Mouse (Mus musculus) heart, embryonic 11.5 days (tissue): ENCODE data around the gene BC016579. TPM values are rescaled to one million over a fixed set of nuclear protein-coding genes. Genes with fewer than 3 reads are reported as not detected.

Experiments
- ATAC-seq: fragments of 200-750 bp; cut with Nextera tagmentation; replicated peaks from 2 replicates; pipeline ENCODE4 v1.8.0; 2017; ENCODE audit warnings: moderate library complexity; ENCODE audit not compliant: insufficient number of reproducible peaks, low FRiP score, low TSS enrichment
- H3K27ac ChIP-seq: fragments of 300-500 bp; sonication (generic); 2 replicates; pipeline ENCODE4 v1.5.1; 2014; ENCODE audit warnings: mild to moderate bottlenecking, low read depth, low read length
- H3K27me3 ChIP-seq: fragments of 300-500 bp; sonication (generic); 2 replicates; pipeline ENCODE4 v1.6.1; 2014; ENCODE audit warnings: mild to moderate bottlenecking, low read length, mixed read lengths; ENCODE audit not compliant: control insufficient read depth, insufficient read depth
- H3K36me3 ChIP-seq: fragments of 300-500 bp; sonication (generic); 2 replicates; pipeline ENCODE4 v1.6.1; 2014; ENCODE audit warnings: mild to moderate bottlenecking, low read length, moderate library complexity, mixed read lengths; ENCODE audit not compliant: control insufficient read depth, insufficient read depth
- H3K4me1 ChIP-seq: fragments of 300-500 bp; sonication (generic); 2 replicates; pipeline ENCODE4 v1.6.1; 2014; ENCODE audit warnings: low read length; ENCODE audit not compliant: control insufficient read depth, insufficient read depth
- H3K4me2 ChIP-seq: fragments of 300-500 bp; sonication (generic); 2 replicates; pipeline ENCODE4 v1.6.1; 2014; ENCODE audit warnings: mild to moderate bottlenecking, moderate library complexity
- H3K4me3 ChIP-seq: fragments of 300-500 bp; sonication (generic); 2 replicates; pipeline ENCODE4 v1.5.1; 2014; ENCODE audit warnings: low read depth, low read length
- H3K9ac ChIP-seq: fragments of 300-500 bp; sonication (generic); 2 replicates; pipeline ENCODE4 v1.6.1; 2014; ENCODE audit warnings: mild to moderate bottlenecking, low read depth, low read length, moderate library complexity
- H3K9me3 ChIP-seq: fragments of 300-500 bp; sonication (generic); replicated peaks from 2 replicates; pipeline ENCODE4 v1.6.1; 2016; ENCODE audit warnings: low read length; ENCODE audit not compliant: control insufficient read depth
- WGBS: fragments of 180-500 bp; shearing (Covaris S2); extraction: QIAGEN DNeasy Blood & Tissue Kit; methylation state at CpG from one replicate; pipeline ENCODE4 v1.1.7; 2014; ENCODE audit not compliant: insufficient replicate concordance; 5-methylcytosine and 5-hydroxymethylcytosine counted together
- polyA plus RNA-seq: library from polyadenylated mRNA; unstranded; fragments of >200 nt; fragmentation: Nextera tagmentation; extraction: Ambion mirVana; gene quantifications from 2 replicates; pipeline ENCODE4 v1.2.1, GENCODE M21; 2014

The BC016579 gene
- polyA plus RNA-seq, 1 experiment from 2014 or later, result 0.19 TPM

DNA sequence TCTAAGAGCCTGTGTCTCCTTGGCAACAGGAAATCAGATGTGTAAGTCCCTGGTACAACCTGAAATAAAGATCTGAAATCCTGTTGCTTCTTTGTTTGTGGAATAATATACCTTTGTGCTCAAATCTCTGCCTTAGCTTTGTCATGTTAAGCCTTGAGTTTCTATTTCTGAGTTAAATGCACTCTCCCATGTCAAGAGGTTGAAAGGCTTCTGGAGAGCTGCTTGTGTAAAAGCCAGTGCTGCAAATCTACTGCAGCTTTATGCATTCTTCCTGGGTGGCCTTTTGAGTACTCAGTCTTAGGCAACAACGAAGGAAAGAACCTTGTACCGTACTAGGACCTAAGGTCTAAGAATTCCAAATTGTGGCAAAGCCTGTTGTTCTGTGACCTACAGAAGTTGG is 40.6 kb downstream of the BC016579 start:
- H3K4me3 ChIP-seq, result no peak overlapping the region
- ATAC-seq, result no peak
- H3K4me2 ChIP-seq, result no peak overlapping the region
- no peak overlapping the region for H3K27ac ChIP-seq
- no peaks in the 10 kb centered on the region for H3K4me1 ChIP-seq
- no peak overlapping the region for H3K9ac ChIP-seq
- WGBS, result 65% methylated on average over 2 of the region's 2 CpGs
- no peaks in the 10 kb centered on the region for H3K27me3 ChIP-seq
- H3K36me3 ChIP-seq, result no peaks in the 10 kb centered on the region
- no peaks in the 10 kb centered on the region for H3K9me3 ChIP-seq

DNA sequence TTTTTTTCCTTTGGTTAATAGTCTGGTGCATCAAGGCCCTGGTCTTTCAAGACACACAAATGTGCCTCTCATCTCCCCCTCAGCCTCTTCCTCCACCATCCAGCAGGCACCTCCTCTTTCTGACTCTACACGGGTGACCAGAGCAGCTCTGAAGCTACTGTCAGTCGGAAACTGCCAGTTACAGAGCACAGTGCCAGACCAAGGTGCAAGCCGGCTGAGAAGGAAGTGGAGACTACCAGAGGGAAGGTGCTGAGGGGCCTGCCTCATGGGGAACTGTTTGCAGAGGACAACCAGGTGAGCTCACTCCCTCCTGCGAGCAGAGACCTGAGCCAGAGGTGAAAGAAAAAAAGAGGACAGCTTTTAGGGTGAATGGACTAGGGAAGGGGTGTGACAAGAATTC is 43.6 kb downstream of the BC016579 start, which contains the start of gene Gcsam:
Gcsam (plus strand) TSS at position 114 of the 400 bp plus-strand sequence.
- no peak within 1 kb of the TSS for H3K27ac ChIP-seq
- no peak for ATAC-seq
- 62% methylated on average over 4 of the region's 4 CpGs for WGBS
- no peak within 1 kb of the TSS for H3K4me3 ChIP-seq
- H3K4me1 ChIP-seq, result no peaks in the 10 kb centered on the region
- H3K4me2 ChIP-seq, result no peak within 1 kb of the TSS
- H3K9me3 ChIP-seq, result no peaks in the 10 kb centered on the region; the same call in 1 of the 2 replicates
- no peak within 1 kb of the TSS for H3K9ac ChIP-seq
- no peaks in the 10 kb centered on the region for H3K27me3 ChIP-seq
- no peaks in the 10 kb centered on the region for H3K36me3 ChIP-seq

DNA sequence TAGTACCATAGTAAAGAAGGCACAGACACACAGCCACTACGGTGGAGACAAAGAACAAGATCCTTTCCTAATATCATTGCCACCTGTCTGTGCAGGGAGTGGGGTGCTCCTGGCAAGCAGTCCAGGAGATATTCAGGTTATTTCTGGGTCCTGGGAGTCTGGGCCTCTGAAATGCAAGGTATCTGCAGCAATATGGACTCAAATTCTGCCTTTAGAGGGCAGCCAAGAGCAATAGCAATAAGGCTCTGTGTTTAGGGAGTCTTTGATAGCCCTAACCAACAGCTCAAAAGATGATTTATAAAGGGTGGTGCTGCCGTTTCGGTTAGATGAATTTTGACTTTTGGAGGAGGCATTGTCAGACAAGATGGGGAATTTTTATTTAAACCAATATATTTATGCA is 44.6 kb downstream of the BC016579 start:
- H3K4me1 ChIP-seq, result no peaks in the 10 kb centered on the region
- 61% methylated on average over 3 of the region's 3 CpGs for WGBS
- H3K4me2 ChIP-seq, result no peak overlapping the region
- H3K9ac ChIP-seq, result no peak overlapping the region
- no peaks in the 10 kb centered on the region for H3K27me3 ChIP-seq
- H3K27ac ChIP-seq, result no peak overlapping the region
- H3K9me3 ChIP-seq, result no peaks in the 10 kb centered on the region; the same call in 1 of the 2 replicates
- ATAC-seq, result no peak
- no peaks in the 10 kb centered on the region for H3K36me3 ChIP-seq
- H3K4me3 ChIP-seq, result no peak overlapping the region

DNA sequence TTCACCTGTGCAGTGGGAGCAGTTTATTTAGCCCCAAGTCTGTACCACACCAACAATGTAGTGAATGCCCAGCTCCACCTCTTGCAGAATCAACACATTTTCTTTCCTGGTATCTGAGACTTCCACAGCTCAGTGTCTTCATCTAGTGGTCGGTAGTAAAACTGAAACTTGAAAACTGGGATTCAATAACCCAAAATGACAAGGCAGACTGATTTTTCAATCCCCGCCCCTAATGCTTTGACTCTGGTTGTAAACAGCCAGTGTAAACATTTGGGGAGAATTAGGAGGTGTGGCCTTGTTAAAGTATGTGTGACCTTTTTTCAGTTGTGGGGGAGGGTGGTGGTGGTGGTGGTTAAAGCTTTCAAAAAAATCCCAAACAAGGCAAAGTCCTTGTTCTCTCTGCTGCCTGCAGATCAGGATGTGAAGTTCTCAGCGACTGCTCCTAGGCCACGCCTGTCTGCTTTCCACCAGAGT is 45.4 kb downstream of the BC016579 start:
- 47% methylated on average over 4 of the region's 4 CpGs for WGBS
- Histone ChIP-seq H3K36me3 (no peaks in the 10 kb centered on the region), H3K9me3 (no peaks in the 10 kb centered on the region; the same call in 1 of the 2 replicates), H3K4me3 (no peak overlapping the region), H3K9ac (no peak overlapping the region), H3K4me1 (no peaks in the 10 kb centered on the region), H3K27me3 (no peaks in the 10 kb centered on the region), H3K27ac (no peak overlapping the region), H3K4me2 (no peak overlapping the region)
- no peak for ATAC-seq

DNA sequence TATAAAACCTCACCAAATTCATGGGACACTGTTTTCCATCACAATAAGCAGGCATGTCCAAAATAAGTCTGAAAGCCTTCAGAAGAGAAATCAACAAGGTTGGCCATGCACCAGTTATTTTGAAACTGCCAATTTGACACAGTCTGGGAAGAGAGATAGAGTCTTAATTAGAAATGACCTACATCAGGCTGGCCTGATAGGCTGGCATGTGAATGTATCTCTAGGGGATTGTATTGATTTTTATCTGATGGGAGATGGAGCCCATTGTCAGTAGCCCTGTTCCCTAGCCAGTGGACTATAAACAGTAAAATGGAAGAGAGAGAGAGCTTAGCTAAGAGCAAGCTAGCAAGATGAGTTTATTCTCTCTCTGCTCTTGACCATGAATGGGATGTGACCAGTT is 58.4 kb downstream of the BC016579 start:
- Histone ChIP-seq H3K4me3 (no peak overlapping the region), H3K9me3 (no peaks in the 10 kb centered on the region), H3K9ac (no peak overlapping the region), H3K27me3 (no peaks in the 10 kb centered on the region), H3K36me3 (no peaks in the 10 kb centered on the region), H3K27ac (no peak overlapping the region), H3K4me1 (no peaks in the 10 kb centered on the region), H3K4me2 (no peak overlapping the region)
- no peak for ATAC-seq

DNA sequence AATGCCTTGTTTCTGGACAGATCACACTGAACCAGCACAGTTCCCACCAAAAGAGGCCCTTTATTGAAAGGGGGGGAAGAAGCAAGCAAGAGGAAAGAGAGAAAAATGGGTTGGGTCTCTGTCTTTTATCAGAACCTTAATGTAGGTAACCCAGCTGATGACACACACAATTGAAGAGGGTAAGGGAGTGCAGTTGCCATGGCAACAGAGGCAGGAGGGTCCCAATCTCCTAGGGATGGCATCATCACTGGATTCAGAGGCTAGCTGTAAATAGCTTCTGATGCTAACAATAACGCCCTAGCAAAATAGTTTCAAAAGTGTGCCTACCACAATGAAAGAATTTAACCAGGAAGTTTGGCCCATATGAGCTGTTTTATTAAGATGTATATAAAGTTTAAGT is 60.2 kb downstream of the BC016579 start:
- ATAC-seq, result no peak
- Histone ChIP-seq H3K9ac (no peak overlapping the region), H3K27me3 (no peaks in the 10 kb centered on the region), H3K27ac (no peak overlapping the region), H3K4me2 (no peak overlapping the region), H3K36me3 (no peaks in the 10 kb centered on the region), H3K4me3 (no peak overlapping the region), H3K9me3 (no peaks in the 10 kb centered on the region), H3K4me1 (no peaks in the 10 kb centered on the region)
- WGBS, result 55% methylated on average over 1 of the region's 1 CpGs

DNA sequence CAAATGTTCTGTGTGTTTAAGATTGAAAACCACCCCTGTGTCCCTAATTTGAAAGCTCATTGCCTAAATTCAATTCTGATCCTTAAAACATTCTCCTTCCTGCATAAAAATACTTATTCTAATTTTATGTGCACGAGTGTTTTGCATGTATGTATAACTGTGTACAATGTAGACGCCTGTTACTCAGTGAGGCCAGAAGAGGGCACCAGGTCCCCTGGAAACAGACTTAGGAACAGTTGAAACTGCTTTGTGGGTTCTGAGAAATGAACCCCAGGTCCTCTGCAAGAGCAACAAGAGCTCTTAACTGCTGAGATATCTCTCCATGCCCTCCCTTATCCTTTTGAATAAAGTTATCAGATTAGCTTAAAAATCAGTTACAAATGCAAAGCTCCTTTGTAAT is 71.4 kb downstream of the BC016579 start:
- Histone ChIP-seq H3K9me3 (no peaks in the 10 kb centered on the region), H3K4me2 (no peak overlapping the region), H3K36me3 (no peaks in the 10 kb centered on the region), H3K27me3 (no peaks in the 10 kb centered on the region), H3K27ac (no peak overlapping the region), H3K9ac (no peak overlapping the region), H3K4me1 (no peaks in the 10 kb centered on the region), H3K4me3 (no peak overlapping the region)
- no peak for ATAC-seq
- 34% methylated on average over 2 of the region's 2 CpGs for WGBS

DNA sequence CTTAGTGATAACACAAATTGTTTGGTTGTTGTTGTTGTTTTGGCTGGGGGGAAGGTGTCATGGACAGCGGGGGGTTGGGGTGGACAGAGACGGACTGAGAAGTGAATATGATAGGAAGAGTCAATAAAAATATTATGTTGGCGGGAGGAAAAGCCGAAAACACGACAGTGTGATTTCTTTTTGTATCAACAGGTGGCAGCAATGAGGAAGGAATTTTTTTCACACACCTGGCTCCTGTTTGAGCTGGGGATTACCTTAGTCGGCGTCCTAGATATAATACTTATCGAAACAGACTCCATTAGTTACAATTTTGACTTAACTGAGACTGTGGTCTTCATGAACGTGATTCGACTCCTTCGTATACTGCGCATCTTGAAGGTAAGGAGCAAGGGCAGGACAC is 74.0 kb downstream of the BC016579 start:
- Histone ChIP-seq H3K9me3 (no peaks in the 10 kb centered on the region), H3K27me3 (no peaks in the 10 kb centered on the region), H3K36me3 (no peaks in the 10 kb centered on the region), H3K4me2 (no peak overlapping the region), H3K4me3 (no peak overlapping the region), H3K27ac (no peak overlapping the region), H3K4me1 (no peaks in the 10 kb centered on the region), H3K9ac (no peak overlapping the region)
- no peak for ATAC-seq
- 52% methylated on average over 12 of the region's 12 CpGs for WGBS
